Mouse (Mus musculus): ENCODE data around the gene Igsf23.
A peak's percentile ranks its signal among the peaks of the same experiment; 100 is the strongest.
"Not testable (repeated sequence)": the region's sequence is repeated elsewhere in the genome, so short reads cannot be mapped to it uniquely, and the experiment has no call there.

The Igsf23 gene

DNA sequence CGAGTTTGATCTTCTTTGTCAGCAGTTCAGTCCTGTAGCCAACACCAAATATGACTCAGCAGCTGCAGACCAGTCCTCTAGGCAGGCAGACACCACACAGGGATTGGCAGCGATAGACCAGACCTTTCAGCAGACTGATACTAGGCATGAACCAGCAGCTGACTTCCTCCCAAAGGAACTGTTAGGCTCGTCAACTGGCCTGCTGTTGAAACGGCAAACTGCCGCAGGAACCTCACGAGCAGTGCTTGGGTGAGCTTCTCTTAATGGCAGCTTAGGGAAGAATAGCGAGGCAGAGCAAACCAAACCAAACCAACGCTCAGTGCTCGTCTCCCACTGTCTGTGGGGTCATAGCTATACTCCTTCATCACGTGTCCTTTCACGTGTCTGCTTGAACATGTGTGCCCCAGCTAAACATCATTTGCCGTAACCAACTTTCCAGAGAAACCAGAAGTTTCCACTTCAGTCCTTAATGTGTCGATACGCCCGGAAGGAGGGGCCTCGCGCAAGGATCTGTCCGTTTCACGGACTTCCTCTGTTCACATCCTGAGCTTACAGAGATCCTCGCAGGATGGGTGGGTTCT is 15.3 kb downstream of the Igsf23 start:
- peak; percentile 58 to 59 for DNase-seq (ENCODE audit: low spot score in 2 of 2)

GRCm38 (mm10) chr7:19932877-19933809 is 17.4 kb downstream of the Igsf23 start:
- peak; percentile 72 to 76 for DNase-seq (ENCODE audit: low spot score in 2 of 2)

DNA sequence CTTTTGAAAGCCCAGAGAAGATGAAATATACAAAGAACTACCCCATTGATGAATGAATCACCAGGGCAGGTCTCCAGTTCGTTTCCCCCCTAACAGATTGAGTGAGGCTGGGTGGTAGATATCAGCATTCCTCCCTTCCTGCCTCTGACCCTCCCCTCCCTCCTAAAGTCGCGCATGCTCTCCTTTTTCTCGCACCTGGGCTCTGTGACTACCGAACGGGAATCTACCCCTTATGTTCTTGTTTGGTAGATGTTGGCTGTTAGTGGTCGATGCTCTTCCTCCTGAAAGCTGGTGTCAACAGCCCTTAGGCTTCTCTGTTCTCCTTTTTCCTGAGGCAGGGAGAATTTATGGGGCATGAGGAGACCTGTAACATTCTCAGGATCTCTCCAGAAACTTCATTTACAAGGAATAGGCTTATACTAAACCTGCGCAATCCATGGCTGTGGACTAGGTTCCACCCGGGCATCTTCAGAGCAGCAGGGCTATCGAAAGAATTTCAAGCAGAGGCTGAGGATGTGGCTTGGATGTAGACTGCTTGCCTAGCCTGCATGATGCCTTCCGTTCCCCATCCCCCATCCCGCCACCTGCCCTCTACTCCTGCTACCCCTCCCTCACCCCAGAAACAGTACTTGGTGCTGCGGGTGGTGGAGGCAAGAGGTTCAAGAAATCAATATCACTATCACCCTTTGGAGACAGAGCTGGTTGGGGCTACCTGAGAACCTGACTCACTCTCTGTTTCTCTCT is 18.3 kb downstream of the Igsf23 start:
- peak; percentile 89 to 90 for DNase-seq (ENCODE audit: low spot score in 2 of 2)

DNA sequence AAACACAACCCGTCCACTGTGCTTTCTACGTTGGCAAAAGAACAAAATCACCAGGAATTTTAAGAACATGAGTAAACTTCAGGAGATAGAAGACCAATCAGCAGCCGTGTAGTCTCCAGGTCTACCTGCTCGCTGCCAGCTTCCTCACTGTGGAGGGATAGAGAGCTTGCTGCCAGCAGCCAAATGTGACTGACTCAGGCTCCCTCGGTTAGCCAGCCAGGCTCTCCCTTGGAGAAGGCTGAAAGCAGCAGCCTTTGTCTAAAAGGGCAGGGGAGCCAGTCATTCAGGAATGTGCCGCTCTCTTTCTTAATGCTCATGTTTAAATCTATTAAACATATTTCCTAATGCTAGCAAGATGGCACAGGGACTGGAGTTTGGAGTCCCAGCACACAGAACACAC is 20.1 kb downstream of the Igsf23 start:
- DNase-seq (ENCODE audit: low spot score in 2 of 2): not testable (repeated sequence)

DNA sequence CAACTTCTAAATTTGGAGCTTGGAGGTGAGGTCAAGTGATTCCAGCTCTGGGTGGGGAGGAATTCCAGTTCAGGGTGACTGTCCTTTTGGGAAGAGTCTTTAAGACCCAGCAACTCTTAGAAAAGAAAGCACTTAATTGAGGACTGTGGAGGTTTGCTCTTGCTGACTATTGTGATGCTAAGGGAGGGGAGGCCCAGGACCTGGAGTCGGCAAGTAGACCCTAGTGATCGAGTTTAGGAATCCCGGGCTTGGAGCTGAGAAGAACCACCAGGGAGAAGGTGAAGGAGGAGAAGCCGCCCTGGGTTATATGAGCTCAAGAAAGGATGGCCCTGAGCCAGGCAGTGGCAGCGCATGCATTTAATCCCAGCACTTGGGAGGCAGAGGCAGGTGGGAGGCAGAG is 22.1 kb downstream of the Igsf23 start:
- DNase-seq (ENCODE audit: low spot score in 2 of 2): no peak

GRCm38 (mm10) chr7:19926849-19927480 is 23.6 kb downstream of the Igsf23 start:
- no peak for DNase-seq (ENCODE audit: low spot score in 2 of 2)

DNA sequence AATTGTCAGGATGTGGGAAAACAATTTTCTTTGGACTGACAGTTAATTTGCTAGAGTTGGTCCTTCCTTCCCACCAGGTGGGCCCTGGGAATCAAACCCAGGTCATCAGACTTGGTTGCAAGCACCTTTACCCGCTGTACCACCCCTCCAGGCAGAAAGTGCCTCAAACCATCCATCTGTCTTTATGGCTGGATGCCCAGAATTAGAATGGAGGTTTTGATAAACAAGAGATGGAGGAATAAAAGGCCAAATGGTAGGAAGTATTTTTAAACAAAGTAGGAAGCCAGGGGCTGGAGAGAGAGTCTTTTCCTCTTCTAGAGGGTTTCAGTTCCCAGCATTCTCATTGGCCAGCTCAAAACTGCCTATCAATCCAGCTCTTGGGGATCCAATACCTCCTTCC is 25.2 kb downstream of the Igsf23 start:
- no peak for DNase-seq (ENCODE audit: low spot score in 2 of 2)

GRCm38 (mm10) chr7:19923797-19924196 is 26.8 kb downstream of the Igsf23 start:
- DNase-seq (ENCODE audit: low spot score in 2 of 2): peak; percentile 57 to 62

DNA sequence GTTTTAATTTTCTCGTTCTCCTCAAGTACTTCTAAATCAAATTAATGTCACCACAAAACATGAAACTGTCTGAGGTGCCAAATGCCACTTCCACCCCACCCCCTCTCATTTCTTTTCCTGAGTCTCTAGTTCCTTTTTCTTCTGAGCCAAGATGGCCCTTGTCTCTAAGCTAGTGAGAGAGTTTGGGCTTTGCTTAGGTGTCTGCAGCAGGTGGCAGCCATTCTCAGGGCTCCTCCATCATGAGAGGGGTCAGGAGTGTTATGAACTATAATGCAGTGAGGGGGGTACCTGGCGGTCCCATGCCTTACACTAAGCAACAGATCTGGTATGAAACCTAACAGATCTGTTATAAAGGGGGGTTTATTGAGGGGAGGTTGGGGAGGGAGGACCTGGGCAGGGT is 27.2 kb downstream of the Igsf23 start:
- peak in 1 of 2 experiments; percentile 58 for DNase-seq (ENCODE audit: low spot score in 2 of 2)

GRCm38 (mm10) chr7:19920506-19921261 is 29.9 kb downstream of the Igsf23 start, which contains the start of gene Pvr:
Pvr (minus strand) TSS chr7:19921160.
- peak; percentile 67 to 68 for DNase-seq (ENCODE audit: low spot score in 2 of 2)

DNA sequence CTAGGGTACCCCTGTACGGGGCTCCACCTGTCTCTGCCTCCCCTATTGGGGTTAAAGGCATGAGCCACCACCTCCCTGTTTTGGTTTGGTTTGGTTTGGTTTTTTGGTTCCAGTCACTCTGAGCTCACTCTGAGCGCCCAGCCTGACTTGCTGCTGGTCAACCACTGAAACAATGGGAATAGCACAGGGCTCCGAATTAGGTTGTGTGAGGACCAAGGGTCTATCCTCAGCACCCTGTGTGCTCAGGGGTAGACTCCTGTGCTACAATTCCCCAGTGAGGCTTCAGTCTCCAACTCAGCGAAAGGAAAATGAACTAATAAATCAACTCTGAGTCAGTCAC is 30.4 kb downstream of the Igsf23 start:
- DNase-seq (ENCODE audit: low spot score in 2 of 2): peak in 1 of 2 experiments; percentile 18

DNA sequence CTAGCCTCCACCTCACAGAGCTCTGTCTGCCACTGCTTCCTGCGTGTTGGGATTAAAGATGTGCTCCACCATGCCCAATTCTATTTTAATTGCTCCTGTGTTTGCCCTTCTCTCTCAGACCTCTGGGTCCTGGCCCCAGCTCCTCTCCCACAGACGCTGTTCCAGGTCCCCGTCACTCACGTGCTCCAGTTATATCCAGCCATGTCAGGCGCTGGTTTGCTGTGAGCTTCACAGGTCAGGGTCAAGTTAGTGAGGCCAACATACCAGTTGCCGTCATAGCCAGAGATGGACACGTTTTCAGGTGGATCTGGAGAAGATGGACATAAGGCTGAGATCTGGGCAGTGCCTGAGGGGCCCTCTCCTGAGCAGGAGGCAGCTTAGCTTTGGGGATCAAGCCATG is 36.0 kb downstream of the Igsf23 start:
- DNase-seq (ENCODE audit: low spot score in 2 of 2): no peak

GRCm38 (mm10) chr7:19911695-19912524 is 38.6 kb downstream of the Igsf23 start:
- DNase-seq (ENCODE audit: low spot score in 2 of 2): peak; percentile 71 to 81

DNA sequence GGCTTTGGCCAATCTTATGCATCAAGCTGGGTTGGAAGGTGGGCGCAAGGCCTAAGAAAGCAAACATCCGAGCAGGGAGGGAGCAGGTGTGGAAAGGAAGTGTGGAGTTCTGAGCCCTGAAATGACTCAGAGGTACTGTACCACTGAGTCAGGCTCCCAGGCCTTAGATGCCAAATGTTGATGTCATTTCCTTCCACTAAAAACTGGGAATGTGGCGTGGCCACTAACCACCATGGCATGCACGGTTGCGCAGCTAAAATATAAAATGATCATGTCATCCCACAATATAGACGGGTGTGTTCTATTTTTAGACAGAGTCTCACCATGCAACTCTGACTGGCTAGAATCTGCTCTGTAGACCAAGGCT is 39.3 kb downstream of the Igsf23 start:
- no peak for DNase-seq (ENCODE audit: low spot score in 2 of 2)

DNA sequence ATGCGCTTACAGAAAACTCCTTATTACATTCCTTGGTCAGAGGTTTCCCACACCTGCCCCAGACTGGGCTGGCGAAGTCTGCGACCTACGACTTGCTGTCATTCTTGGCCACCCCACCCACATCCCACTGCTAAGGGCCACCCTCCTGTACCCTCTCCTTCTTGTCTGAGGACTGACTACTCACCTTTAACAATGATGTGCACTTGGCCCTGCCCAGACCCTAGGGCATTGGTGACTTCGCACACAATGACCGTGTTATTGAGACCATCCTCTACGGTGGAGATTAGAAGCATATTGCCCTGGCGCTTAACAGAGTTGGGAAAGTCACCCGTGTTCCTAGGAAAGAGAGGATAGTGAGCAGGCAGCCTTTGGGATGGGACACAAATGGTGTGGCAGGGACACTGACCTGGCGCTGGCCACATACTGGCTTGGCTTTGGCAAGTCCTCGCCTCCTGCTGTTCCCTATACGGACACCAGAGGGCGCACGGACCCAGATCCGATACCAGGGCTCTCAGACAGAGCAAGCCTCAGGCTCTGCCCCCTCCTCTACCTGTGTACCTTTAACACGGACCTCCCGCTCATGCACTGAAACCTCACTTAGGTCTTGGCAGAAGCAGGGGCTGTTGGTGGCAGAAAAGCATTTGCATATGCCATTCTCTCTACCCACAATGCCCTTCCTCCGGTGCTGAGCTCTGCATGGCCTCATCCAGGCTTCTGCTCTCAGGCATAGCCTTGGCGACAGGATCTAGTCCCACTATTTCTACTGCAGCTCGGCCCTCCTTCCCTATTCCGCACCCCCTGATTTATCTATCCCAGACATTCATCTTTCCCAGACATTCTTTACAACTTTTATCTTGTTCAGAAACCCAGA is 39.9 kb downstream of the Igsf23 start:
- DNase-seq (ENCODE audit: low spot score in 2 of 2): peak; percentile 79 to 88

DNA sequence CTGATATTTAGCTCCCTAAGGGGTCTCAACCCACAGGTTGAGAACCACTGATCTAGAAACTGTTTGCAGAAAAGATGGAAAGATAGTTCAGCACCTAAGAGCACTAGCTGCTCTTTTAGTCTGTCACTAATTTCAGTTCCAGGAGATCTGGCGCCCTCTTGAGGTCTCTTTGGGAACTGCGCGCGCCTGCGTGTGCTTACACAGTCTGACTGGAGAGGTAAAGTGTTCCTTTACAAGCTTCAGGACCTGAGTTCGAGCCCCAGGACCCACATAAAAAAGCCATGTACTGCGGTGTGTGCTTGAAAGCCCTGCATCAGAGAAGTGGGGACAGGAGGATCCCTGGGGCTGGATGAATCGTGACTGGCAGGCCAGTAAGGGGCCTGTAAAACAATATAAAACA is 60.7 kb downstream of the Igsf23 start:
- peak; percentile 50 to 77 for DNase-seq (ENCODE audit: low spot score in 2 of 2)

DNA sequence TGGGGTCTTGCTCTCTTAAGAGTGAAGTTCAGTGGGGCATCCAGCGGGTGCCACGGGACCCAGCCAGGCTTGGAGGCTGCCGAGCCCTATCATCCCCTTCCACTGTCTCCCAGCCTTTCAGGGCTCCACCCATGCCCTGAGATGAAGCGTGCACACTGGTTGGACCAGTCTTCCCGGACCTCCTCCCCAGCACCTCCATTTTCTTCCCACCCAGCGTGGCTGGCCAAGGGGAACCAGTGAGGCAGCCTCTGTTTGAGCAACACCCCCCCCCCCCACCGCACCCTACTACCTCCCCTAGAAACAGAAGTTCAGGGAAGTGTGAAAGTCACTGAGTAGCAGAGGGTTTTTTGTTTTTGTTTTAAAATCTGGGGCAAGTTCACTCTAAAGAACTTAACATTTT is 62.7 kb downstream of the Igsf23 start, which contains the start of gene Ceacam19:
Ceacam19 (minus strand) TSS at position 117 of the 400 bp plus-strand sequence.
- no peak for DNase-seq (ENCODE audit: low spot score in 2 of 2)

Measured in thymus, postnatal 10 days (tissue).